15 mouse cellular contexts compared by ENCODE assay signal in genomic region chr14:99772774-99773423, GRCm38 (mm10).
A peak's percentile ranks its signal among the peaks of the same experiment; 100 is the strongest.
DNase-seq lines count a peak whose midpoint lies in the region; ATAC-seq lines count a peak whose summit lies in the region.
"Had no signal": no experiment of that assay in that cellular context is flagged by ENCODE, and none has a peak within 500 bp of the region (broad histone marks: within the 10 kb centered on the region; RNA-seq: fewer than 3 reads in every experiment).

No protein-coding gene starts in this region.

- H3K4me3 ChIP-seq in heart, embryonic 12.5 days, result no peak overlapping the region
- H3K4me3 ChIP-seq in heart, embryonic 10.5 days, result no peak overlapping the region
- H3K4me3 ChIP-seq in limb, embryonic 15.5 days, result no peak overlapping the region
- no peak overlapping the region for H3K4me3 ChIP-seq in hindbrain, embryonic 13.5 days
- H3K4me3 ChIP-seq: embryonic facial prominence, embryonic 12.5 days; forebrain, embryonic 12.5 days; hindbrain, embryonic 15.5 days; midbrain, embryonic 13.5 days had no signal

- H3K4me2 ChIP-seq in heart, embryonic 12.5 days, result peak overlapping the region; percentile 38
- H3K4me2 ChIP-seq in limb, embryonic 15.5 days, result 0 out of 2 replicates have a peak overlapping the region, but pooled peaks have one; percentile 19
- no peak overlapping the region for H3K4me2 ChIP-seq in hindbrain, embryonic 13.5 days
- H3K4me2 ChIP-seq: embryonic facial prominence, embryonic 12.5 days; forebrain, embryonic 12.5 days; hindbrain, embryonic 15.5 days; midbrain, embryonic 13.5 days had no signal

- H3K36me3 ChIP-seq in heart, embryonic 12.5 days, result no peaks in the 10 kb centered on the region
- H3K36me3 ChIP-seq in heart, embryonic 10.5 days, result no peaks in the 10 kb centered on the region
- no peaks in the 10 kb centered on the region for H3K36me3 ChIP-seq in limb, embryonic 15.5 days
- H3K36me3 ChIP-seq in hindbrain, embryonic 13.5 days, result no peaks in the 10 kb centered on the region
- H3K36me3 ChIP-seq: embryonic facial prominence, embryonic 12.5 days; forebrain, embryonic 12.5 days; hindbrain, embryonic 15.5 days; midbrain, embryonic 13.5 days had no signal

- no peak overlapping the region for H3K27ac ChIP-seq in heart, embryonic 12.5 days (ENCODE audit: poor library complexity, severe bottlenecking)
- H3K27ac ChIP-seq in heart, embryonic 10.5 days, result no peak overlapping the region
- H3K27ac ChIP-seq in limb, embryonic 15.5 days, result no peak overlapping the region
- H3K27ac ChIP-seq in hindbrain, embryonic 13.5 days, result no peak overlapping the region
- H3K27ac ChIP-seq: embryonic facial prominence, embryonic 12.5 days; forebrain, embryonic 12.5 days; hindbrain, embryonic 15.5 days; midbrain, embryonic 13.5 days had no signal

- H3K9me3 ChIP-seq in heart, embryonic 12.5 days (replicated peaks), result no peaks in the 10 kb centered on the region
- no peaks in the 10 kb centered on the region for H3K9me3 ChIP-seq in heart, embryonic 10.5 days
- no peaks in the 10 kb centered on the region for H3K9me3 ChIP-seq in limb, embryonic 15.5 days
- H3K9me3 ChIP-seq in hindbrain, embryonic 13.5 days, result no peaks in the 10 kb centered on the region
- H3K9me3 ChIP-seq: embryonic facial prominence, embryonic 12.5 days; forebrain, embryonic 12.5 days; hindbrain, embryonic 15.5 days; midbrain, embryonic 13.5 days had no signal

- no peak for ATAC-seq in heart, embryonic 12.5 days (ENCODE audit: insufficient number of reproducible peaks, low FRiP score)
- no peak for ATAC-seq in limb, embryonic 15.5 days (ENCODE audit: insufficient number of reproducible peaks, low FRiP score, low TSS enrichment, low read depth)
- no peak for ATAC-seq in hindbrain, embryonic 13.5 days (ENCODE audit: low FRiP score)
- ATAC-seq: midbrain, embryonic 13.5 days had no signal

- DNase-seq in heart, embryonic 10.5 days (ENCODE audit: low spot score), result no peak
- peak; percentile 25 to 45 for DNase-seq in kidney, postnatal 4 days
- no peak for DNase-seq in kidney, postnatal 25 days
- peak; percentile 74 for DNase-seq in ZHBTc4 (ENCODE audit: low read depth, low spot score)
- DNase-seq in spleen, postnatal 14 days (ENCODE audit: low spot score in 2 of 2), result no peak
- DNase-seq: cerebellum, adult 18-20 months; gastrocnemius, postnatal 36 days; retina, postnatal 1 day had no signal

- WGBS in heart, embryonic 12.5 days, result 54% methylated on average over 19 of the region's 19 CpGs
- WGBS in heart, embryonic 10.5 days, result 65% methylated on average over 19 of the region's 19 CpGs
- WGBS in limb, embryonic 15.5 days, result 38% methylated on average over 19 of the region's 19 CpGs
- WGBS in hindbrain, embryonic 13.5 days, result 78% methylated on average over 19 of the region's 19 CpGs

- H3K27me3 ChIP-seq in heart, embryonic 12.5 days (replicated peaks), result no peaks in the 10 kb centered on the region
- no peaks in the 10 kb centered on the region for H3K27me3 ChIP-seq in heart, embryonic 10.5 days (ENCODE audit: insufficient read depth, poor library complexity, severe bottlenecking)
- H3K27me3 ChIP-seq in limb, embryonic 15.5 days, result no peaks in the 10 kb centered on the region
- H3K27me3 ChIP-seq in hindbrain, embryonic 13.5 days, result no peaks in the 10 kb centered on the region
- H3K27me3 ChIP-seq: embryonic facial prominence, embryonic 12.5 days; forebrain, embryonic 12.5 days; hindbrain, embryonic 15.5 days; midbrain, embryonic 13.5 days had no signal

- no peak overlapping the region for H3K9ac ChIP-seq in heart, embryonic 12.5 days
- no peak overlapping the region for H3K9ac ChIP-seq in limb, embryonic 15.5 days
- no peak overlapping the region for H3K9ac ChIP-seq in hindbrain, embryonic 13.5 days
- H3K9ac ChIP-seq: embryonic facial prominence, embryonic 12.5 days; forebrain, embryonic 12.5 days; hindbrain, embryonic 15.5 days; midbrain, embryonic 13.5 days had no signal

- peaks cover 12% of the 10 kb centered on the region for H3K4me1 ChIP-seq in heart, embryonic 12.5 days (replicated peaks)
- H3K4me1 ChIP-seq in heart, embryonic 10.5 days, result peaks cover 10% of the 10 kb centered on the region
- no peaks in the 10 kb centered on the region for H3K4me1 ChIP-seq in limb, embryonic 15.5 days
- no peaks in the 10 kb centered on the region for H3K4me1 ChIP-seq in hindbrain, embryonic 13.5 days (replicated peaks)
- H3K4me1 ChIP-seq: forebrain, embryonic 12.5 days; hindbrain, embryonic 15.5 days; midbrain, embryonic 13.5 days had no signal

Comparison
In these comparisons a context has a peak if more than half of its experiments do, and no peak if none do; other contexts are left out.
1. DNase-seq: peak in kidney, postnatal 4 days (2 of 2) and ZHBTc4 (single experiment); none in heart, embryonic 10.5 days (single experiment), kidney, postnatal 25 days (0 of 2) and spleen, postnatal 14 days (0 of 2).